Mouse (Mus musculus) gastrocnemius, postnatal 4 days (tissue): ENCODE measurements around the gene Ddx49. TPM values are rescaled to one million over a fixed set of nuclear protein-coding genes. Genes with fewer than 3 reads are reported as not detected.

Experiments
- DNase-seq, 2 experiments: peaks; one replicate each; pipeline ENCODE4 v3.0.0; 2021 to 2022; ENCODE audit warnings: low spot score in 2 of 2, mixed read lengths in 2 of 2
- total RNA-seq, 2 experiments: library from RNA; stranded (reverse); gene quantifications; 2 replicates each; pipeline ENCODE4 v1.2.3; 2021

The Ddx49 gene
- total RNA-seq, 2 experiments from 2014 or later = 42.8 to 42.9 TPM

DNA sequence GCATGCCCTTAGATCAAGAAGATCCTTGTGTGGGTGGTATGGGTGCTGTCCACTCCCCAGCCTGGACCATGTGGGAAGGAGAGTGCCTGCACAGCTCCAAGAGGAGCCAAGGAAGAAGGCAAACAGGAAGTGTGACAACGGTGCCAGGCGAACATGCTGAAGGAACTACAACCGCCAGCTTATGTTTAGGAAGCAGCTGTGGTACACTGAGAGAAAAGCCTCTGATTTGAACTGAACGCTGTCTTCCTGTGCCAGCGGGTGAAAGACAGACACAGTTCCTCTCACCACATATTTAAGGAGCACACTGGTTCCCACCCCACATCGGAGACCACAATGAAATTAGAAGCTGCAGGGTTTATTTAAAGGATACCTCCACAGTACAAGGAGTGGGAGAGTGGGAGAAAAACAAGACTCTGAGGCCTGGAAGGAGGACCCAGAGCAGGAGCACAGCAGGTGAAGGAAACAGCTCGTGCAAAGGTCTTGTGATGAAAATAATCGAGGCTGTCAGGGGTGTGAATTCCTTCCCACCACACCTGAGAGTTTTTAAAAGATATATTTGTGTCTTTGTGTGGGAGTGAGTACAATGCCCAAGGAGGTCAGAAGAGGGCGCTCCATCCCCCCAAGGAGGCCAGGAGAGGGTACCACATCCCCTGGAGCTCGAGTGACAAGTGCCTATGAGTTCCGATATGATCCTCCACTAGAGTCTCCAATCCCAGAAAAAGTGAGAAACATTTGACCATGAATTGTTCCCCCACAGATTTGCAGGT, 33.3 kb downstream of the Ddx49 start:
- no peak for DNase-seq

- DNase-seq = no peak
These were observed 34.0 kb downstream of the Ddx49 start for GRCm38 (mm10) chr8:70268311-70268710.

- DNase-seq = no peak
These were observed 34.6 kb downstream of the Ddx49 start for GRCm38 (mm10) chr8:70267674-70268073.

- no peak for DNase-seq
These were observed 43.2 kb downstream of the Ddx49 start for GRCm38 (mm10) chr8:70259043-70259442.

DNA sequence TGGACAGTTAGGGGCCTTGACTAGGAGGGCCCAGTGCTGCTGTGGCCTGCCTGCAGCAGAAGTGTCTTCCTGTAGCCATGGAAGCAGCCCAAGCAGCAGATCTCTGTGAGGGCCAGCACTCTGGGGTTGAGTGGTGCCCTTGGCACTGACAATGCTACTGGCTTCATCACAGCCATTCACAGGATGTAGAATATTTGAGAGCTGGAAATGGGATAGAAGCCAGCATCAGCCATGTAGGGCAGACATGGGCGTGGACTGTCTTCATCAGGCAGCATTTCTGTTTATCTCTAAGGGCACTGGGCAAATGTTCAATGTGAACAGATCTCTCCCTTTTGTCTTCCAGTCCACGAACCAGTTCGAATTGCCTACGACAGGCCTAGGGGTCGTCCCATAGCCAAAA, 43.7 kb downstream of the Ddx49 start:
- no peak for DNase-seq

GRCm38 (mm10) chr8:70257456-70257855, 44.8 kb downstream of the Ddx49 start:
- no peak for DNase-seq

DNA sequence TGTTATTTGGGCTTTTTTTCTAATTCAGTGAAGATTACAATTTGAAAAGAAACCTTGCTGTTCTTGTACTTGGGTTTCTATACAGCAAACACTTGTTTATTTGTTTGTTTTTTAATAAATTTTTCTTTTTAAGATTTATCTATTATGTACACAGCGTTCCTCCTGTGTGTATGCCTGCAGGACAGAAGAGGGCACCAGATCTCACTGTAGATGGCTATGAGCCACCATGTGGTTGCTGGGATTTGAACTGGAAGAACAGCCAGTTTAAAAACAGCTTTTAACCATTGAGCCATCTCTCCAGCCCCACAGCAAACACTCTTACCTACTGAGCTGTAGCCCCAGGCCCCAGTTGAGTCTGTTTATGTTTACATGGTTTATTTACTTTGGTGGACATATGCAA, 47.7 kb downstream of the Ddx49 start:
- DNase-seq = no peak

DNA sequence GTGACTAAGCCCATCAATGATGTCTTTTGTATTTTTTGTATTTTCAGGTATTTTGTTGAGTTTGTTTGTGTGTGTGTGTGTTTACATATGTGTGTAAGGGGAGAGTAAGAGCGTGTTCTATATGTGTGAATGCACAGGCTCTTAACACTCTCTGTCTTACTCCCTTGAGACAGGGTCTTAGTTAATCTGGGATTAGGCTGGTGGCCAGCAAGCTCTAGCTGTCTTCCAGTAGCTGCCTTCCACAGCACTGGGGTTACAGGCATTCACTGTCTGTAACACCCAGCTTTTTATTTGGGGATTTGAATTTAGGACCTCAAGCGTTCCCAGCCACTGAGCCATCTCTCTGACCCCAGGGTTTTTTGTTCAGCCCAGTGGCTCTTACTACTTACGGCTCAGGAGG, 54.4 kb downstream of the Ddx49 start:
- no peak for DNase-seq

DNA sequence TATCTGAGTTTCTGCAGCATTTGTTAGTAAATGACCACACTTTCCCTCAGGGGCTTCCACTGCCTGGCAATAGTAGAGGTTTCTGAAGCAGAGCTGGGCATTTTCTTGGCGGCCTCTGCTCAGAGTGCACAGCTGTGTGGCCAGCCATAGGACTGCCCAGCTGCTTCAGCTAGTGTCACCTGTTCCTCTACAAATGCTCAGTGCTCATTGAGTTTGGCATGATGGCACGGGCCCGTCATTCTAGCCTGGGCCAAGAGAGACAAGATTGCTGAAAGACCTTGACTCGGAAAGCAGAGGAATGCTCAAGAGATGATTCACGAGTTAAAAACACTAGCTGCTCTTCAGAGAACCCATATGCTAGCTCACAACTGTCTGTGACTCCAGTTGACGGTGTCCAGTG, 55.7 kb downstream of the Ddx49 start:
- peak in 1 of 2 experiments; percentile 27 for DNase-seq

Other genes with a start within 250 kb of the Ddx49 start
- gene Tm6sf2, start 229.6 kb downstream of the Ddx49 start, total RNA-seq = under 1 TPM; 0.54 to 0.67 TPM
- not detected for gene Hapln4, start 219.0 kb downstream of the Ddx49 start, total RNA-seq
- gene Ncan, start 181.6 kb downstream of the Ddx49 start, total RNA-seq = under 1 TPM; 0.07 to 0.08 TPM
- 10 to 100 TPM in 1 of 2 experiments, 1 to 10 TPM in 1; 8.6 to 10.3 TPM for gene Nr2c2ap, start 171.2 kb downstream of the Ddx49 start, total RNA-seq
- 10 to 100 TPM; 12.7 to 16.6 TPM for gene Rfxank, start 163.3 kb downstream of the Ddx49 start, total RNA-seq
- gene Borcs8, start 163.0 kb downstream of the Ddx49 start, total RNA-seq = 10 to 100 TPM; 25.6 to 27.7 TPM
- under 1 TPM; 0.26 to 0.56 TPM for gene Mef2b, start 162.8 kb downstream of the Ddx49 start, total RNA-seq
- 10 to 100 TPM; 64.5 to 72.5 TPM for gene Tmem161a, start 130.1 kb downstream of the Ddx49 start, total RNA-seq
- 10 to 100 TPM; 26.2 to 27.9 TPM for gene Slc25a42, start 90.2 kb downstream of the Ddx49 start, total RNA-seq
- 10 to 100 TPM; 49.1 to 52.6 TPM for gene Sugp2, start 68.3 kb downstream of the Ddx49 start, total RNA-seq
- gene Armc6, start 68.0 kb downstream of the Ddx49 start, total RNA-seq = 10 to 100 TPM; 16.1 to 16.4 TPM
- gene Homer3, start 19.7 kb downstream of the Ddx49 start, total RNA-seq = 10 to 100 TPM; 23.2 to 24.3 TPM
- 100 to 1,000 TPM; 168 to 177 TPM for gene Cope, start within 50 bp of the Ddx49 start, total RNA-seq
- 10 to 100 TPM; 23.1 to 24.4 TPM for gene Cers1, start 13.3 kb upstream of the Ddx49 start, total RNA-seq
- 1 to 10 TPM; 3.5 to 4.0 TPM for gene Gdf1, start 27.3 kb upstream of the Ddx49 start, total RNA-seq
- gene Upf1, start 50.8 kb upstream of the Ddx49 start, total RNA-seq = 10 to 100 TPM; 45.0 to 47.9 TPM
- gene Comp, start 71.1 kb upstream of the Ddx49 start, total RNA-seq = 1 to 10 TPM; 4.6 to 9.3 TPM
- gene Crtc1, start 137.1 kb upstream of the Ddx49 start, total RNA-seq = 10 to 100 TPM; 16.4 to 20.8 TPM
- gene Klhl26, start 174.5 kb upstream of the Ddx49 start, total RNA-seq = 1 to 10 TPM; 8.1 to 10.0 TPM
- not detected for gene Tmem59l, start 184.9 kb upstream of the Ddx49 start, total RNA-seq
- 1 to 10 TPM; 3.7 to 4.7 TPM for gene Crlf1, start 190.7 kb upstream of the Ddx49 start, total RNA-seq
- gene Rex1bd, start 204.3 kb upstream of the Ddx49 start, total RNA-seq = 100 to 1,000 TPM; 118 to 119 TPM
- 1,000 to 10,000 TPM; 1,604 to 1,674 TPM for gene Uba52, start 208.3 kb upstream of the Ddx49 start, total RNA-seq
- 100 to 1,000 TPM; 162 to 184 TPM for gene Fkbp8, start 225.2 kb upstream of the Ddx49 start, total RNA-seq
- gene Kxd1, start 225.5 kb upstream of the Ddx49 start, total RNA-seq = 10 to 100 TPM; 57.6 to 60.7 TPM
- 10 to 100 TPM; 16.1 to 18.2 TPM for gene Ell, start 237.0 kb upstream of the Ddx49 start, total RNA-seq